Mouse (Mus musculus) kidney, embryonic 14.5 days (tissue): Measurements from ENCODE around the gene Usp45. TPM values are rescaled to one million over a fixed set of nuclear protein-coding genes. Genes with fewer than 3 reads are reported as not detected.
"Not testable (repeated sequence)": the region's sequence is repeated elsewhere in the genome, so short reads cannot be mapped to it uniquely, and the experiment has no call there.

Source experiments
- ATAC-seq: fragments of 200-750 bp; cut with Nextera tagmentation; 2 replicates; pipeline ENCODE4 v1.8.0; 2017; ENCODE audit warnings: moderate number of reproducible peaks, mild to moderate bottlenecking, moderate TSS enrichment, moderate library complexity; ENCODE audit not compliant: low FRiP score, low TSS enrichment
- H3K27ac ChIP-seq: fragments of 300-500 bp; sonication (generic); 2 replicates; pipeline ENCODE4 v1.5.1; 2014; ENCODE audit warnings: low read depth, mild to moderate bottlenecking, low read length, moderate library complexity, mixed read lengths
- H3K27me3 ChIP-seq: fragments of 300-500 bp; sonication (generic); 2 replicates; pipeline ENCODE4 v1.6.1; 2014; ENCODE audit warnings: mild to moderate bottlenecking, low read length; ENCODE audit not compliant: control insufficient read depth, insufficient read depth
- H3K36me3 ChIP-seq: fragments of 300-500 bp; sonication (generic); 2 replicates; pipeline ENCODE4 v1.6.1; 2014; ENCODE audit warnings: low read length, mixed read lengths; ENCODE audit not compliant: control insufficient read depth, insufficient read depth
- H3K4me1 ChIP-seq: fragments of 300-500 bp; sonication (generic); 2 replicates; pipeline ENCODE4 v1.6.1; 2014; ENCODE audit warnings: low read length, mixed read lengths; ENCODE audit not compliant: control insufficient read depth, insufficient read depth
- H3K4me2 ChIP-seq: fragments of 300-500 bp; sonication (generic); replicated peaks from 2 replicates; pipeline ENCODE4 v1.6.1; 2014; ENCODE audit warnings: low read depth, mild to moderate bottlenecking, low read length
- H3K4me3 ChIP-seq: fragments of 300-500 bp; sonication (generic); 2 replicates; pipeline ENCODE4 v1.5.1; 2014; ENCODE audit warnings: mild to moderate bottlenecking, low read length
- H3K9ac ChIP-seq: fragments of 300-500 bp; sonication (generic); 2 replicates; pipeline ENCODE4 v1.6.1; 2014; ENCODE audit warnings: low read depth, mild to moderate bottlenecking, low read length, moderate library complexity
- H3K9me3 ChIP-seq: fragments of 300-500 bp; sonication (generic); 2 replicates; pipeline ENCODE4 v1.6.1; 2016; ENCODE audit warnings: low read length; ENCODE audit not compliant: control insufficient read depth
- WGBS: fragments of 180-500 bp; shearing (Covaris S2); extraction: QIAGEN DNeasy Blood & Tissue Kit; methylation state at CpG from one replicate; pipeline ENCODE4 v1.1.7; 2014; 5-methylcytosine and 5-hydroxymethylcytosine counted together
- polyA plus RNA-seq: library from polyadenylated mRNA; unstranded; fragments of >200 nt; fragmentation: Nextera tagmentation; extraction: Ambion mirVana; gene quantifications from 2 replicates; pipeline ENCODE4 v1.2.1, GENCODE M21; 2014

Gene Usp45
- polyA plus RNA-seq = 5.9 and 12.6 TPM in 2 replicates

- 3% methylated on average over 17 of the region's 17 CpGs for WGBS
- H3K9me3 ChIP-seq = no peaks in the 10 kb centered on the region
- no peak within 1 kb of the TSS for H3K27ac ChIP-seq
- H3K4me1 ChIP-seq = 0 out of 2 replicates have a peak, but pooled peaks cover 4% of the 10 kb centered on the region
- ATAC-seq = peak; percentile 96
- no peaks in the 10 kb centered on the region for H3K27me3 ChIP-seq
- H3K9ac ChIP-seq = peak within 1 kb of the TSS; percentile 56; the same call in 1 of the 2 replicates
- no peaks in the 10 kb centered on the region for H3K36me3 ChIP-seq
- peak within 1 kb of the TSS; percentile 77 for H3K4me2 ChIP-seq
- H3K4me3 ChIP-seq = peak within 1 kb of the TSS; percentile 62
These were observed at the start of gene Usp45, which contains the start of gene Tstd3 for GRCm38 (mm10) chr4:21766863-21767304. TSS of gene Usp45 (plus strand) at chr4:21767156. TSS of gene Tstd3 (minus strand) at chr4:21767212.

GRCm38 (mm10) chr4:21722752-21723334 is 44.1 kb upstream of the Usp45 start:
- WGBS = 61% methylated on average over 7 of the region's 7 CpGs
- Histone ChIP-seq H3K4me1 (no peaks in the 10 kb centered on the region), H3K9me3 (no peaks in the 10 kb centered on the region), H3K36me3 (no peaks in the 10 kb centered on the region), H3K4me2 (no peak overlapping the region), H3K27ac (no peak overlapping the region), H3K9ac (no peak overlapping the region), H3K27me3 (no peaks in the 10 kb centered on the region), H3K4me3 (no peak overlapping the region)
- no peak for ATAC-seq

- ATAC-seq = peak; percentile 63
These were observed 39.9 kb upstream of the Usp45 start for GRCm38 (mm10) chr4:21726912-21727614.

GRCm38 (mm10) chr4:21727615-21728165 is 39.3 kb upstream of the Usp45 start, which contains the start of gene Ccnc:
TSS of gene Ccnc (plus strand) at chr4:21727701.
- peak within 1 kb of the TSS; percentile 68 for H3K27ac ChIP-seq
- no peaks in the 10 kb centered on the region for H3K27me3 ChIP-seq
- peak within 1 kb of the TSS; percentile 90 for H3K4me3 ChIP-seq
- H3K36me3 ChIP-seq = peaks cover under 1% of the 10 kb centered on the region; the same call in 1 of the 2 replicates
- peak within 1 kb of the TSS; percentile 85 for H3K9ac ChIP-seq
- ATAC-seq = peak; percentile 99
- peak within 1 kb of the TSS; percentile 61 for H3K4me2 ChIP-seq
- H3K9me3 ChIP-seq = no peaks in the 10 kb centered on the region
- WGBS = under 1% methylated on average over 37 of the region's 37 CpGs
- H3K4me1 ChIP-seq = 0 out of 2 replicates have a peak, but pooled peaks cover 5% of the 10 kb centered on the region

More at GRCm38 (mm10) chr4:21726912-21727614, 39.9 kb upstream of the Usp45 start:
- Histone ChIP-seq H3K27me3 (no peaks in the 10 kb centered on the region), H3K9ac (peak overlapping the region; percentile 85), H3K9me3 (no peaks in the 10 kb centered on the region), H3K4me2 (peak overlapping the region; percentile 61), H3K4me1 (0 out of 2 replicates have a peak, but pooled peaks cover 5% of the 10 kb centered on the region), H3K27ac (peak overlapping the region; percentile 68; the same call in 1 of the 2 replicates), H3K4me3 (peak overlapping the region; percentile 90), H3K36me3 (no peaks in the 10 kb centered on the region)
- 1% methylated on average over 22 of the region's 22 CpGs for WGBS

GRCm38 (mm10) chr4:21739169-21739568 is 27.8 kb upstream of the Usp45 start:
- no peak overlapping the region for H3K4me2 ChIP-seq
- no peak overlapping the region for H3K4me3 ChIP-seq
- H3K9ac ChIP-seq = no peak overlapping the region
- 73% methylated on average over 4 of the region's 4 CpGs for WGBS
- H3K4me1 ChIP-seq = no peaks in the 10 kb centered on the region
- H3K27ac ChIP-seq = no peak overlapping the region
- H3K36me3 ChIP-seq = peaks cover 12% of the 10 kb centered on the region
- ATAC-seq = no peak
- H3K27me3 ChIP-seq = no peaks in the 10 kb centered on the region
- no peaks in the 10 kb centered on the region for H3K9me3 ChIP-seq

- H3K36me3 ChIP-seq, ATAC-seq, H3K27ac ChIP-seq, H3K4me2 ChIP-seq, H3K4me1 ChIP-seq, H3K9me3 ChIP-seq, H3K27me3 ChIP-seq, H3K9ac ChIP-seq, H3K4me3 ChIP-seq: not testable (repeated sequence)
- WGBS = 96% methylated on average over 8 of the region's 8 CpGs
These were observed 22.8 kb upstream of the Usp45 start for GRCm38 (mm10) chr4:21744142-21744541.

GRCm38 (mm10) chr4:21745723-21746122 is 21.2 kb upstream of the Usp45 start:
- H3K27me3 ChIP-seq = no peaks in the 10 kb centered on the region
- 65% methylated on average over 5 of the region's 5 CpGs for WGBS
- H3K9ac ChIP-seq = no peak overlapping the region
- no peaks in the 10 kb centered on the region for H3K4me1 ChIP-seq
- H3K27ac ChIP-seq = no peak overlapping the region
- H3K36me3 ChIP-seq = peaks cover 9% of the 10 kb centered on the region; the same call in 1 of the 2 replicates
- no peak for ATAC-seq
- H3K9me3 ChIP-seq = no peaks in the 10 kb centered on the region
- no peak overlapping the region for H3K4me2 ChIP-seq
- no peak overlapping the region for H3K4me3 ChIP-seq

- Histone ChIP-seq H3K36me3 (peaks cover 4% of the 10 kb centered on the region; the same call in 1 of the 2 replicates), H3K4me3 (no peak overlapping the region), H3K27me3 (no peaks in the 10 kb centered on the region), H3K9ac (no peak overlapping the region), H3K9me3 (no peaks in the 10 kb centered on the region), H3K4me1 (no peaks in the 10 kb centered on the region), H3K4me2 (no peak overlapping the region), H3K27ac (no peak overlapping the region)
- 70% methylated on average over 4 of the region's 4 CpGs for WGBS
- no peak for ATAC-seq
These were observed 11.7 kb upstream of the Usp45 start for GRCm38 (mm10) chr4:21755123-21755789.
